Mouse (Mus musculus): ENCODE measurements around the gene Csk.

Csk gene

GRCm38 (mm10) chr9:57653283-57653682 lies at the start of gene Csk:
Csk (minus strand) TSS chr9:57653631.
- no peak for DNase-seq

- DNase-seq, result no peak
Measured at GRCm38 (mm10) chr9:57698466-57699150, 45.2 kb upstream of the Csk start.

- DNase-seq, result no peak
Measured at GRCm38 (mm10) chr9:57697380-57697779, 43.9 kb upstream of the Csk start.

- peak; percentile 72 for DNase-seq
Measured at GRCm38 (mm10) chr9:57696380-57697285, 43.2 kb upstream of the Csk start.

- no peak for DNase-seq
Measured at GRCm38 (mm10) chr9:57694108-57694507, 40.7 kb upstream of the Csk start.

GRCm38 (mm10) chr9:57688606-57689005 lies 35.2 kb upstream of the Csk start:
- DNase-seq, result no peak

GRCm38 (mm10) chr9:57688158-57688557 lies 34.7 kb upstream of the Csk start:
- DNase-seq, result no peak

- DNase-seq, result no peak
Measured at GRCm38 (mm10) chr9:57687751-57688150, 34.3 kb upstream of the Csk start, which contains the start of gene Cyp1a1. Cyp1a1 (plus strand) TSS chr9:57687928.

- no peak for DNase-seq
Measured at GRCm38 (mm10) chr9:57686011-57686410, 32.6 kb upstream of the Csk start.

GRCm38 (mm10) chr9:57683520-57683919 lies 30.1 kb upstream of the Csk start, which contains the start of gene Cyp1a2:
Cyp1a2 (minus strand) TSS chr9:57683703.
- no peak for DNase-seq

GRCm38 (mm10) chr9:57681411-57681810 lies 28.0 kb upstream of the Csk start:
- DNase-seq, result no peak

- no peak for DNase-seq
Measured at GRCm38 (mm10) chr9:57671500-57671899, 18.1 kb upstream of the Csk start.

GRCm38 (mm10) chr9:57671037-57671436 lies 17.6 kb upstream of the Csk start:
- no peak for DNase-seq

GRCm38 (mm10) chr9:57669566-57669965 lies 16.1 kb upstream of the Csk start:
- no peak for DNase-seq

- no peak for DNase-seq
Measured at GRCm38 (mm10) chr9:57668277-57668676, 14.8 kb upstream of the Csk start.

- DNase-seq, result no peak
Measured at GRCm38 (mm10) chr9:57667817-57668216, 14.4 kb upstream of the Csk start.

- no peak for DNase-seq
Measured at GRCm38 (mm10) chr9:57667136-57667535, 13.7 kb upstream of the Csk start.

GRCm38 (mm10) chr9:57666536-57666935 lies 13.1 kb upstream of the Csk start:
- DNase-seq, result no peak

GRCm38 (mm10) chr9:57664616-57665015 lies 11.2 kb upstream of the Csk start:
- DNase-seq, result no peak

GRCm38 (mm10) chr9:57661552-57661951 lies 8.1 kb upstream of the Csk start:
- no peak for DNase-seq

- DNase-seq, result no peak
Measured at GRCm38 (mm10) chr9:57660501-57660900, 7.1 kb upstream of the Csk start.

GRCm38 (mm10) chr9:57659774-57660173 lies 6.3 kb upstream of the Csk start:
- peak; percentile 72 for DNase-seq

- no peak for DNase-seq
Measured at GRCm38 (mm10) chr9:57658970-57659369, 5.5 kb upstream of the Csk start.

- DNase-seq, result no peak
Measured at GRCm38 (mm10) chr9:57657843-57658242, 4.4 kb upstream of the Csk start.

All from cerebellum, adult 8-10 months (tissue).